Mouse (Mus musculus): ENCODE results near the gene Uhrf1. TPM values are rescaled to one million over a fixed set of nuclear protein-coding genes. Genes with fewer than 3 reads are reported as not detected.
"Not testable (repeated sequence)": the region's sequence is repeated elsewhere in the genome, so short reads cannot be mapped to it uniquely, and the experiment has no call there.

The Uhrf1 gene
- polyA plus RNA-seq (2015; fragmentation: Nextera tagmentation; extraction: Ambion mirVana): 51.3 and 83.9 TPM in 2 replicates

DNA sequence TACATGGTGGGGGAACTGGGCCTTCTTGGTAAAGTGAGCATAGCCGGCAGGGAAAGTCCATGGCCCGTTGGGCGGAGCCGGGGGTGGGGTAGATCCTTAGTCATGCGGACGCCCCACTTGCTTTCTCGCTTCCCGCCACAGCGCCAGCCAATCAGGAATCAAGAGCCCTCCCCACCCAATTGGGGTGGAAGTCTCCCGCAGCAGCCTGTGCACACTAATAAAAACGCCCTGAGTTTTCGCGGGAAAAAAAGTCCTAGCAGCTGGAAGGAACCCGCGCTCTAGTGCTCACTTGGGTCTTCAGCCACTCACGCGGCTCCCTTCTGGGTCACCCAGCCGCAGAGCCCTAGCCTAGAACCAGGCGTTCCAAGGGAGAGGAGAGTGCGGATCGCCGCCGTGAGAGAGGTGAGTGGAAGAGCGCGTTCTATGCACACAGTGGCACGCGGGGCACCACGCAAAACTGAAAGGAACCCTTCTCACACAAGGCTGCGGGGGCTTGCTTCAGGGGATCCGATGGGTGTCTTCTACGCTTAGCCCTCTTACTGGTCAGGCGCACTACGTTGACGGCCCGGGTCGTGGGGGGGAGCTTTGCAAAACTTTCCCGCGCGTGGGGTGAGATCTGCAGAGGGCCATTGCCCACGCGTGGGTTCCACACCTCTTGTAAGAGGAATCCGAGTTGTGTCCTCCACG is at the start of gene Uhrf1:
TSS of gene Uhrf1 (plus strand) at position 162 of the 687 bp plus-strand sequence.
- Histone ChIP-seq H3K27ac (peak within 1 kb of the TSS; percentile 84), H3K4me2 (peak within 1 kb of the TSS; percentile 100), H3K27me3 (no peaks in the 10 kb centered on the region), H3K9me3 (replicated peaks) (no peaks in the 10 kb centered on the region), H3K4me3 (peak within 1 kb of the TSS; percentile 86), H3K9ac (peak within 1 kb of the TSS; percentile 70), H3K4me1 (replicated peaks) (peaks cover 43% of the 10 kb centered on the region), H3K36me3 (peaks cover 3% of the 10 kb centered on the region; the same call in 1 of the 2 replicates)
- under 1% methylated on average over 43 of the region's 43 CpGs for WGBS
- peak; percentile 75 for ATAC-seq (replicated peaks; ENCODE audit: insufficient number of reproducible peaks, insufficient read depth, low FRiP score, low read depth)

DNA sequence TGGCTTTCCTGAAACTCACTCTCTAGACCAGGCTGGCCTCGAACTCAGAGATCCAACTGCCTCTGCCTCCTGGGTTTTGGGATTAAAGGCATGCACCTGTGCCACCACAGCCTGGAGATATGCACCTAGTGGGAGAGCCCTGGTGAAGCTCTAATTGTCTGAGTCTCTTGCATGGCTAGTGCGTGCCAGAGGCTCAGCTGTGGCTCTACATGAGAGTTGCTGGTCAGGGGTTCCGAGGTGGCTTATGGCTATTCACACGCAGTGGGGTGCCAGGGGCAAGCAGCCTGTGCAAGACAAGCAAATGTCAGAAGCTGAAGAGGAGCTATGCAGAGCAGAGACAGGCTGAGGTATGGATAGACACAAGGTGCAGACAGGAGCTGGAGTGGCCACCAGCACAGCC is 48.4 kb upstream of the Uhrf1 start:
- Histone ChIP-seq H3K9ac (no peak overlapping the region), H3K9me3 (replicated peaks) (no peaks in the 10 kb centered on the region), H3K4me2 (no peak overlapping the region), H3K27me3 (no peaks in the 10 kb centered on the region), H3K4me3 (no peak overlapping the region), H3K36me3 (peaks cover 9% of the 10 kb centered on the region), H3K4me1 (replicated peaks) (peaks cover 33% of the 10 kb centered on the region), H3K27ac (no peak overlapping the region)
- ATAC-seq (replicated peaks; ENCODE audit: insufficient number of reproducible peaks, insufficient read depth, low FRiP score, low read depth): no peak
- WGBS: 80% methylated on average over 4 of the region's 4 CpGs

DNA sequence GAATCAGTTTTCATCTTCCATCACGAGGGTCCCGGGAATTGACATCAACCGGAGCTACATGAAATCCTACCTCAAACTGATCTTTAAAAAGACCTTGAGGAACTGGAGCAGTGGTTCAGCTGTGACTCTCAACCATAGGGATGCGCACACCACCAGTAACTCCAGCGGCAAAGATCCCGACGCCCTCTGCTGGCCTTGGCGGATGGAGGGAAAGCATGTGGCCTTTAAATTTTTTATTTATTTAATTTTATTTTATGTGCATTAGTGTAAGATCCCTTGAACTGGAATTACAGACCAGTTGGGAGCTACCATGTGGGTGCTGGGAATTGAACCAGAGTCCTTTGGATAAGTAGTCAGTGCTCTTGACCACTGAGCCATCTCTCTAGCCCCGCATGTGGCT is 47.7 kb upstream of the Uhrf1 start:
- H3K36me3 ChIP-seq: peaks cover 17% of the 10 kb centered on the region

DNA sequence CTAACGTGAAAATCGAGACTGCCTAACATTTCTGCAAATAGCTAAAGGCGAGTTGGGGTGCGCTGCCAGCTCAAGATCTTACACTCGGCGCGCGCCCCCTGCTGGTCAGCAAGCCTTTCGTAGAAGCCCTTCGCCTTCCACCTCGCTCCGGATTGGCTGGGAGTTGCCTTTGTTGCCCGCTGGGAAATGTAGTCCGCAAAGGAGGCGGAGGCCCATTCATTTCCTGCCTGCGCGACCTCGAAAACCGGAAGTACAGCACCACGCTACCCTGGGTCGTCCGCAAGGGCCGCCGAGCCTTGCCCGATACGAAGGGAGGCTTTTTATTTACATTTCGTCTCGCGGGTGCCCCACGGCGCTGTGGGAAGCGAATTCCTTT is 47.3 kb upstream of the Uhrf1 start:
- no peaks in the 10 kb centered on the region for H3K9me3 ChIP-seq (replicated peaks)
- under 1% methylated on average over 32 of the region's 32 CpGs for WGBS
- H3K27ac ChIP-seq: peak overlapping the region; percentile 97
- peak overlapping the region; percentile 43 for H3K9ac ChIP-seq
- H3K27me3 ChIP-seq: no peaks in the 10 kb centered on the region
- peak overlapping the region; percentile 70 for H3K4me3 ChIP-seq
- H3K4me2 ChIP-seq: peak overlapping the region; percentile 94
- H3K36me3 ChIP-seq: peaks cover 20% of the 10 kb centered on the region
- peaks cover 45% of the 10 kb centered on the region for H3K4me1 ChIP-seq (replicated peaks)
- ATAC-seq (replicated peaks; ENCODE audit: insufficient number of reproducible peaks, insufficient read depth, low FRiP score, low read depth): peak; percentile 90

More for the DNA sequence above, 47.7 kb upstream of the Uhrf1 start:
- H3K4me2 ChIP-seq: peak overlapping the region; percentile 94
- peaks cover 41% of the 10 kb centered on the region for H3K4me1 ChIP-seq (replicated peaks)
- no peaks in the 10 kb centered on the region for H3K9me3 ChIP-seq (replicated peaks)
- H3K4me3 ChIP-seq: peak overlapping the region; percentile 70
- no peak overlapping the region for H3K9ac ChIP-seq
- no peaks in the 10 kb centered on the region for H3K27me3 ChIP-seq
- H3K27ac ChIP-seq: peak overlapping the region; percentile 40; the same call in 1 of the 2 replicates
- WGBS: 21% methylated on average over 9 of the region's 9 CpGs
- ATAC-seq (replicated peaks; ENCODE audit: insufficient number of reproducible peaks, insufficient read depth, low FRiP score, low read depth): no peak

DNA sequence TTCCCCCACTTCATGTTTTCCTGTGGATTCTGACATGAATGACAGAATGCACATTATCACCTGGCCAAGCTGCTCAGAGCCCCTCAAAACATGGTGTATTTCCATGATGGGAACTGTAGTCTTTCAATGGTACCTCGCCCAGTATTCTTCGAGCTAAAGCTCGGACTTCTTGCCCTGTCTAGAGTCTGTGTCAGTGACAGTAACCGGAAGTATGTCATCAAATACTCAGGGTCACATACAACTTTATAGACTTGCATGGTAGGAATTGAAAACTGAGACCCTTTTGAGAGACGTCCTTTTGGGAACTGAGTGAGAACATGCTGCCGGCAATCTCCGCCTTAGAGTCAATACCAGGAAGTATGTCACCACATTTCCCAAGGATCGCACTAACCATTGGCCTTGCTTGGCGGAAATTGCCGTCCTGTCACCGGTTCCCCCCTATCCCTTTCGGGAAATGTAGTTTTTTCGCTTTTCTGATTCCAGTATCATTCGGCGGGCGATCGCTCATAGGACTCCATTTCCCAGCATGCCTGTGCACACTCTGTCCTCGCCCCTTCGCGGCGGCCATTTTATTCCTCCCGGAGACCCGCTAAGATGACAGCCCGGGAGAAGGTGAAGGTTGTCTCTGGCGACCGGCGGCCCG is 46.8 kb upstream of the Uhrf1 start, which contains the start of gene Fem1a:
TSS of gene Fem1a (plus strand) at position 572 of the 643 bp plus-strand sequence.
- H3K36me3 ChIP-seq: peaks cover 23% of the 10 kb centered on the region
- peaks cover 47% of the 10 kb centered on the region for H3K4me1 ChIP-seq (replicated peaks)
- H3K27me3 ChIP-seq: no peaks in the 10 kb centered on the region
- under 1% methylated on average over 28 of the region's 28 CpGs for WGBS
- H3K27ac ChIP-seq: peak within 1 kb of the TSS; percentile 97
- H3K9me3 ChIP-seq (replicated peaks): no peaks in the 10 kb centered on the region
- ATAC-seq (replicated peaks; ENCODE audit: insufficient number of reproducible peaks, insufficient read depth, low FRiP score, low read depth): peak; percentile 88
- peak within 1 kb of the TSS; percentile 72 for H3K9ac ChIP-seq
- H3K4me3 ChIP-seq: peak within 1 kb of the TSS; percentile 70
- peak within 1 kb of the TSS; percentile 94 for H3K4me2 ChIP-seq

DNA sequence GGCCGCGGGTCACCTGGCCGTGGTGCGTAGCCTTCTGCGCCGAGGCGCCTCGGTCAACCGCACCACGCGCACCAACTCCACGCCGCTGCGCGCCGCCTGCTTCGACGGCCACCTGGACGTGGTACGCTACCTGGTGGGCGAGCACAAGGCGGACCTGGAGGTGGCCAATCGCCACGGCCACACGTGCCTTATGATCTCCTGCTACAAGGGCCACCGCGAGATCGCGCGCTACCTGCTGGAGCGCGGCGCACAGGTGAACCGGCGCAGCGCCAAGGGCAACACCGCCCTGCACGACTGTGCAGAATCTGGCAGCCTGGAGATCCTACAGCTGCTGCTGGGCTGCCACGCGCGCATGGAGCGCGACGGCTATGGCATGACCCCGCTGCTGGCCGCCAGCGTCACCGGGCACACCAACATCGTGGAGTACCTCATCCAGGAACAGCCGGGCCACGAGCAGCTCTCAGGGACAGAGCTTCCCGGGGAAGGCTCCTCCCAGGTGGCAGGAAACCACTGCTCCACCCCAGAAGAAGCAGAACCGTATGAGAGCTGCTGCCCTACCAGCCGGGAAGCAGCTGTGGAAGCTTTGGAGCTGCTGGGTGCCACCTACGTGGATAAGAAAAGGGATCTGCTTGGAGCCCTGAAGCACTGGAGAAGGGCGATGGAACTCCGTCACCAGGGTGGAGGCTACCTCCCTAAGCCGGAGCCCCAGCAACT is 45.8 kb upstream of the Uhrf1 start:
- peak overlapping the region; percentile 94 for H3K4me2 ChIP-seq
- no peaks in the 10 kb centered on the region for H3K27me3 ChIP-seq
- peak overlapping the region; percentile 70 for H3K4me3 ChIP-seq
- peak overlapping the region; percentile 97 for H3K27ac ChIP-seq
- 7% methylated on average over 58 of the region's 58 CpGs for WGBS
- peak overlapping the region; percentile 72 for H3K9ac ChIP-seq
- peaks cover 56% of the 10 kb centered on the region for H3K4me1 ChIP-seq (replicated peaks)
- ATAC-seq (replicated peaks; ENCODE audit: insufficient number of reproducible peaks, insufficient read depth, low FRiP score, low read depth): no peak
- H3K36me3 ChIP-seq: peaks cover 30% of the 10 kb centered on the region
- no peaks in the 10 kb centered on the region for H3K9me3 ChIP-seq (replicated peaks)

DNA sequence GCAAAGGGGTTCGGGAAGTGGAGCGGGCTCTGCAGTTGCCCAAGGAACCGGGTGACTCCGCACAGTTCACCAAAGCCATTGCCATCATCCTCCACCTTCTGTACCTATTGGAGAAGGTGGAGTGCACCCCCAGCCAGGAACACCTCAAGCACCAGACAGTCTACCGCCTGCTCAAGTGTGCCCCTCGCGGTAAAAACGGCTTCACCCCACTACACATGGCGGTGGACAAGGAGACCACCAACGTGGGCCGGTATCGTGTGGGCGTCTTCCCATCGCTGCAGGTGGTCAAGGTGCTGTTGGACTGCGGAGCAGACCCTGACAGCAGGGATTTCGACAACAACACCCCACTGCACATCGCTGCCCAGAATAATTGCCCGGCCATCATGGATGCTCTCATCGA is 44.9 kb upstream of the Uhrf1 start:
- Histone ChIP-seq H3K4me2 (peak overlapping the region; percentile 94), H3K36me3 (peaks cover 30% of the 10 kb centered on the region), H3K4me3 (peak overlapping the region; percentile 70), H3K4me1 (replicated peaks) (peaks cover 66% of the 10 kb centered on the region)
- not testable (repeated sequence) for H3K9ac ChIP-seq; ATAC-seq (replicated peaks; ENCODE audit: insufficient number of reproducible peaks, insufficient read depth, low FRiP score, low read depth); H3K27me3 ChIP-seq; H3K9me3 ChIP-seq (replicated peaks); H3K27ac ChIP-seq
- 91% methylated on average over 19 of the region's 19 CpGs for WGBS

DNA sequence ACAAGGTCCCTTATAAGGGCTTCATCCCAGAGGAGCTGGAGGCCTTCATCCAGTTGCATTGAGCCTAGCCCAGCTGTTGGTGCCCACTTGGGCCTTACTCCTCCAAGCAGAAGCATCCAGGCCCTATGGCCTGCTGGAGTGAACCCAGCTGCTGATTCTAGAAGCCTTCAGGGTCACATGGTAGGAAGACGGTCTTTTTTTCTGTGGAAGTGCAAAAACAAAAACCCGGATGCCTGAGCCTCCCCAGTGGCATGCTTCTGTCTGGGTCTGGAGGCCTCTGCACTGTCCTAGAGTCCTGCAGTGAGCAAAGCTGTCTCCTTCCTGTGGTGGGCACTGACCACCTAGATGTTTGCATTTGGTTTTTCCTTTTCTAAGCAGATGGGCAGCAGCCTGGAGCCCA is 44.3 kb upstream of the Uhrf1 start:
- not testable (repeated sequence) for H3K27me3 ChIP-seq; H3K27ac ChIP-seq; H3K9me3 ChIP-seq (replicated peaks); H3K9ac ChIP-seq; ATAC-seq (replicated peaks; ENCODE audit: insufficient number of reproducible peaks, insufficient read depth, low FRiP score, low read depth)
- 58% methylated on average over 2 of the region's 2 CpGs for WGBS
- H3K4me2 ChIP-seq: peak overlapping the region; percentile 94
- peaks cover 67% of the 10 kb centered on the region for H3K4me1 ChIP-seq (replicated peaks)
- peaks cover 30% of the 10 kb centered on the region for H3K36me3 ChIP-seq
- H3K4me3 ChIP-seq: peak overlapping the region; percentile 70

DNA sequence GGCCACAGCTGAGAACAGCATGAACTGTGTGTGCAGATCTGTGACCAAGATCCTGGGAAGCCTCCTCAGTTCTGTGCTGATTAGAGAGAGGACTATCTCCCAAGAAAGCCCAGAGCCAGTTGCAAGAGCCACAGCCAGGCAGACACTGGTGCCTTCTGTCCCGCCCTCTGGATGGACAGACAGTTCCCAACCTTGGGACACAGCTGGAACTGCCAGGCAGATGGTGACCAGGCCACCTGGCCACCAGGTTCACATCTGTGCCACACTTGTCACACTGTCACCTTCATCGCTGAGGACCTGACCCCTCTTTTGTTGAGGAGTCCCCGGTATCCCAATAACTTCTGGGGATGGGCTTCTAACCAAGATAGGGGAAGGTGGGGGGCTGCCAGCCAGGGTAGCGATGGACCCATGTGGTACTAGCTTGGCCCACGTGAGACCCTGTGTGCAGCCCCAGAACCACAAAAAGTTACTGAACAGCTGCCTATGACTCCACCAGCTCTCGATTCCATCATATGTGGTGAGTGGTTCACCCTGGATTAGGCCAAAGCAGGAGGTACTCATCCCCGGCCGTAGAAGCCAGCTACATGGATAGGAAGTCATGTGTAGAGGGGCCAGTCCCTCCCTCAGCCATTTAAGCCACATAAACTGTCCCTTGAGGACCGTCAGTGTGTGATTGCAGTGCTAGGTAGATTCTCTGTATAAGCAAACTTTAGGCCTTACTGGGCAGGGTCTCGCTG is 43.7 kb upstream of the Uhrf1 start:
- H3K27me3 ChIP-seq: no peaks in the 10 kb centered on the region
- whole genome bisulfite sequencing: 88% methylated on average over 10 of the region's 10 CpGs
- no peaks in the 10 kb centered on the region for H3K9me3 ChIP-seq (replicated peaks)
- peak overlapping the region; percentile 14 for H3K4me3 ChIP-seq
- H3K9ac ChIP-seq: peak overlapping the region; percentile 41; the same call in 1 of the 2 replicates
- ATAC-seq (replicated peaks; ENCODE audit: insufficient number of reproducible peaks, insufficient read depth, low FRiP score, low read depth): no peak
- peaks cover 30% of the 10 kb centered on the region for H3K36me3 ChIP-seq
- 0 out of 2 replicates have a peak overlapping the region, but pooled peaks have one; percentile 85 for H3K27ac ChIP-seq
- H3K4me2 ChIP-seq: peak overlapping the region; percentile 94
- H3K4me1 ChIP-seq (replicated peaks): peaks cover 71% of the 10 kb centered on the region

DNA sequence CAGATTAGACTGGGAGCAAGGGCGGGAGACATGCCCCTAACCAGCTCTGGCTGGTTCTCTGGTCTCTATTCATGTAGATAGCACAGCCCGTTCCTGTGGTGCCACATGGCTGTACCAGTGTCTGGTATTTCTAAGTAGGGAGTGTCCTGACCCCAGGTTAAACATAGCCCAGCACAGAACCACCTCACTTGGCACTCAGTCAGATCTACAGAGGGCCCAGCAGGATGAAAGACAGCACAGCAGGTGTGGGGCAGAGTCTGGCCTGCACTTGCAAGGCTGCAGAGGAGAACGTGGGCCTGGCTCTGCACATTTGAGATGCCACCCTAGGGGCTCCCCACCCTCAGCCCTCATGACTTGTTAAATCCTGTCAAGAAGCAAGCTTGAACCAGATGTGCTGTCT is 42.0 kb upstream of the Uhrf1 start:
- 0 out of 2 replicates have a peak, but pooled peaks have one; percentile 24 for ATAC-seq (replicated peaks; ENCODE audit: insufficient number of reproducible peaks, insufficient read depth, low FRiP score, low read depth)
- Histone ChIP-seq H3K4me1 (replicated peaks) (peaks cover 69% of the 10 kb centered on the region), H3K27ac (peak overlapping the region; percentile 85), H3K27me3 (no peaks in the 10 kb centered on the region), H3K36me3 (peaks cover 30% of the 10 kb centered on the region), H3K4me3 (0 out of 2 replicates have a peak overlapping the region, but pooled peaks have one; percentile 7), H3K4me2 (peak overlapping the region; percentile 94), H3K9me3 (replicated peaks) (no peaks in the 10 kb centered on the region), H3K9ac (peak overlapping the region; percentile 41; the same call in 1 of the 2 replicates)
- WGBS: 43% methylated on average over 3 of the region's 3 CpGs

Measured in heart, embryonic 15.5 days (tissue).